Mouse (Mus musculus) small intestine, adult 2 months (tissue): ENCODE measurements at regions not wholly inside any gene's neighbourhood (a gene's known extent, or its start where the extent isn't known, plus 50 kb on each side); places are given as distances from the start of the nearest gene placed in this dataset.

Experiments used
- H3K27ac ChIP-seq: fragments of 200-500 bp; 2 replicates; pipeline ENCODE4 v1.5.1; 2012; ENCODE audit warnings: low read depth, low read length, control low read depth, inconsistent platforms; ENCODE audit not compliant: insufficient read depth
- H3K27me3 ChIP-seq: fragments of 200-500 bp; 2 replicates; pipeline ENCODE4 v1.6.1; 2012; ENCODE audit warnings: mild to moderate bottlenecking, moderate library complexity, low read length, inconsistent platforms; ENCODE audit not compliant: control insufficient read depth, insufficient read depth
- H3K36me3 ChIP-seq: fragments of 200-500 bp; 2 replicates; pipeline ENCODE4 v1.6.1; 2012; ENCODE audit warnings: mild to moderate bottlenecking, low read length, control low read depth, inconsistent platforms; ENCODE audit not compliant: control insufficient read depth, insufficient read depth
- H3K4me1 ChIP-seq: fragments of 200-500 bp; 2 replicates; pipeline ENCODE4 v1.6.1; 2012; ENCODE audit warnings: low read length, inconsistent platforms, mixed read lengths; ENCODE audit not compliant: control insufficient read depth, insufficient read depth, insufficient read length
- H3K4me3 ChIP-seq: fragments of 200-500 bp; 2 replicates; pipeline ENCODE4 v1.5.1; 2012; ENCODE audit warnings: low read depth, mild to moderate bottlenecking, control low read depth, inconsistent platforms, low read length, moderate library complexity
- CTCF ChIP-seq: fragments of 200-500 bp; IDR thresholded peaks from 2 replicates; pipeline ENCODE4 v1.5.1; 2012; ENCODE audit warnings: low read depth, mild to moderate bottlenecking, control low read depth, inconsistent platforms, low read length, moderate library complexity, mixed read lengths; ENCODE audit not compliant: insufficient replicate concordance, insufficient read length; ENCODE audit errors: extremely low read depth
- POLR2A ChIP-seq: fragments of 200-500 bp; IDR thresholded peaks from 2 replicates; pipeline ENCODE4 v1.6.1; 2012; ENCODE audit warnings: low read depth, mild to moderate bottlenecking, control low read depth, inconsistent platforms, low read length, moderate library complexity
- WGBS: fragments of 180-500 bp; shearing (Covaris S2); methylation state at CpG from one replicate; pipeline ENCODE4 v1.1.7; 2018; 5-methylcytosine and 5-hydroxymethylcytosine counted together

- Histone ChIP-seq H3K4me3 (no peak overlapping the region), H3K4me1 (no peaks in the 10 kb centered on the region), H3K27ac (no peak overlapping the region), H3K36me3 (no peaks in the 10 kb centered on the region), H3K27me3 (no peaks in the 10 kb centered on the region)
- WGBS = 66% methylated on average over 2 of the region's 2 CpGs
- TF ChIP-seq POLR2A = no peak
- no peak for TF ChIP-seq CTCF
Measured at GRCm38 (mm10) chr5:133768856-133769255, 330.7 kb upstream of the Castor2 start.

GRCm38 (mm10) chr5:133757817-133758216, 341.7 kb upstream of the Castor2 start:
- WGBS = 95% methylated on average over 2 of the region's 2 CpGs
- no peak for TF ChIP-seq POLR2A
- no peak overlapping the region for H3K4me3 ChIP-seq
- no peaks in the 10 kb centered on the region for H3K4me1 ChIP-seq
- H3K36me3 ChIP-seq = no peaks in the 10 kb centered on the region
- no peak overlapping the region for H3K27ac ChIP-seq
- H3K27me3 ChIP-seq = no peaks in the 10 kb centered on the region

- Histone ChIP-seq H3K4me3 (no peak overlapping the region), H3K27ac (no peak overlapping the region), H3K4me1 (no peaks in the 10 kb centered on the region), H3K27me3 (no peaks in the 10 kb centered on the region), H3K36me3 (no peaks in the 10 kb centered on the region)
- 25% methylated on average over 7 of the region's 7 CpGs for WGBS
- TF ChIP-seq POLR2A = no peak
Measured at GRCm38 (mm10) chr5:133754180-133754579, 345.3 kb upstream of the Castor2 start.

- Histone ChIP-seq H3K36me3 (no peaks in the 10 kb centered on the region), H3K27me3 (no peaks in the 10 kb centered on the region), H3K27ac (no peak overlapping the region), H3K4me1 (no peaks in the 10 kb centered on the region), H3K4me3 (no peak overlapping the region)
- 47% methylated on average over 8 of the region's 8 CpGs for WGBS
- TF ChIP-seq CTCF = no peak
- no peak for TF ChIP-seq POLR2A
Measured at GRCm38 (mm10) chr5:133753461-133754160, 345.9 kb upstream of the Castor2 start.

GRCm38 (mm10) chr5:133746960-133747359, 352.6 kb upstream of the Castor2 start:
- Histone ChIP-seq H3K4me3 (no peak overlapping the region), H3K27ac (no peak overlapping the region), H3K27me3 (no peaks in the 10 kb centered on the region), H3K4me1 (no peaks in the 10 kb centered on the region), H3K36me3 (no peaks in the 10 kb centered on the region)
- TF ChIP-seq CTCF (no peak), POLR2A (no peak)
- 71% methylated on average over 1 of the region's 1 CpGs for WGBS

GRCm38 (mm10) chr5:133746411-133746810, 353.1 kb upstream of the Castor2 start:
- no peaks in the 10 kb centered on the region for H3K36me3 ChIP-seq
- no peak overlapping the region for H3K27ac ChIP-seq
- WGBS = 59% methylated on average over 10 of the region's 10 CpGs
- H3K27me3 ChIP-seq = no peaks in the 10 kb centered on the region
- H3K4me3 ChIP-seq = no peak overlapping the region
- H3K4me1 ChIP-seq = no peaks in the 10 kb centered on the region
- TF ChIP-seq CTCF (no peak), POLR2A (no peak)

- TF ChIP-seq CTCF (no peak), POLR2A (no peak)
- Histone ChIP-seq H3K36me3 (no peaks in the 10 kb centered on the region), H3K27ac (no peak overlapping the region), H3K4me1 (no peaks in the 10 kb centered on the region), H3K27me3 (no peaks in the 10 kb centered on the region), H3K4me3 (no peak overlapping the region)
- 85% methylated on average over 3 of the region's 3 CpGs for WGBS
Measured at GRCm38 (mm10) chr5:133744136-133744535, 355.4 kb upstream of the Castor2 start.
